Mouse (Mus musculus): ENCODE data around the gene Slc38a2.

- TF ChIP-seq POLR2A (IDR thresholded peaks at IDR 0.05; ENCODE audit: extremely low read depth, insufficient read depth, low read length) (no peak), CTCF (IDR thresholded peaks at IDR 0.05; ENCODE audit: low read depth, low read length) (no peak)
Measured at GRCm38 (mm10) chr15:96740865-96741561, 41.5 kb upstream of the Slc38a2 start.

Data from liver, adult 2 months (tissue).